In genomic region chr17:35710705-35711347, GRCm38 (mm10) we compare ENCODE assay signal across 9 mouse cellular contexts. TPM values are rescaled to one million over a fixed set of nuclear protein-coding genes. Genes with fewer than 3 reads are reported as not detected.
A peak's percentile ranks its signal among the peaks of the same experiment; 100 is the strongest.
DNase-seq lines count a peak whose midpoint lies in the region; ATAC-seq lines count a peak whose summit lies in the region.
"Had no signal": no experiment of that assay in that cellular context is flagged by ENCODE, and none has a peak within 500 bp of the region (broad histone marks: within the 10 kb centered on the region; RNA-seq: fewer than 3 reads in every experiment).

No protein-coding gene starts in this region.

- no peak overlapping the region for H3K4me2 ChIP-seq in liver, embryonic 13.5 days
- no peak overlapping the region for H3K4me2 ChIP-seq in embryonic facial prominence, embryonic 11.5 days (ENCODE audit: low read depth, low read length)
- H3K4me2 ChIP-seq in neural tube, embryonic 14.5 days (ENCODE audit: low read depth, low read length), result no peak overlapping the region

- H3K9me3 ChIP-seq in liver, embryonic 13.5 days (replicated peaks), result no peaks in the 10 kb centered on the region
- H3K9me3 ChIP-seq in embryonic facial prominence, embryonic 11.5 days (replicated peaks; ENCODE audit: control insufficient read depth, low read length), result no peaks in the 10 kb centered on the region
- no peaks in the 10 kb centered on the region for H3K9me3 ChIP-seq in neural tube, embryonic 14.5 days (ENCODE audit: control insufficient read depth, low read length)

- H3K27me3 ChIP-seq in liver, embryonic 13.5 days, result peaks cover 12% of the 10 kb centered on the region; the same call in 1 of the 2 replicates
- H3K27me3 ChIP-seq in embryonic facial prominence, embryonic 11.5 days (ENCODE audit: control insufficient read depth, insufficient read depth, low read length), result no peaks in the 10 kb centered on the region
- no peaks in the 10 kb centered on the region for H3K27me3 ChIP-seq in neural tube, embryonic 14.5 days (ENCODE audit: control insufficient read depth, insufficient read depth, low read length)
- H3K27me3 ChIP-seq: Patski had no signal

- no peak for DNase-seq in liver, embryonic 13.5 days
- DNase-seq in liver, result no peak
- DNase-seq in embryonic facial prominence, embryonic 11.5 days (ENCODE audit: low spot score), result peak; percentile 60
- DNase-seq in kidney, adult 11 months, result peak; percentile 89
- DNase-seq in layer of hippocampus, adult 9-11 months, result no peak
- no peak for DNase-seq in layer of hippocampus, adult 11-12 months (ENCODE audit: low spot score)
- DNase-seq in layer of hippocampus, adult 9-10 months (ENCODE audit: low spot score), result no peak

- 0 out of 2 replicates have a peak overlapping the region, but pooled peaks have one; percentile 39 for H3K27ac ChIP-seq in liver, embryonic 13.5 days
- no peak overlapping the region for H3K27ac ChIP-seq in embryonic facial prominence, embryonic 11.5 days (replicated peaks; ENCODE audit: low read depth, low read length)
- peak overlapping the region; percentile 18; the same call in 1 of the 2 replicates for H3K27ac ChIP-seq in neural tube, embryonic 14.5 days (ENCODE audit: low read depth, low read length)

- WGBS in liver, embryonic 13.5 days (ENCODE audit: insufficient replicate concordance), result 35% methylated on average over 8 of the region's 8 CpGs
- 46% methylated on average over 8 of the region's 8 CpGs for WGBS in embryonic facial prominence, embryonic 11.5 days
- 26% methylated on average over 8 of the region's 8 CpGs for WGBS in neural tube, embryonic 14.5 days

- H3K9ac ChIP-seq in liver, embryonic 13.5 days, result no peak overlapping the region
- H3K9ac ChIP-seq in embryonic facial prominence, embryonic 11.5 days (replicated peaks; ENCODE audit: low read length), result no peak overlapping the region
- H3K9ac ChIP-seq in neural tube, embryonic 14.5 days (replicated peaks; ENCODE audit: low read depth, low read length), result no peak overlapping the region

- no peak overlapping the region for H3K4me3 ChIP-seq in liver, embryonic 13.5 days (replicated peaks)
- no peak overlapping the region for H3K4me3 ChIP-seq in embryonic facial prominence, embryonic 11.5 days (ENCODE audit: low read depth, low read length)
- H3K4me3 ChIP-seq in neural tube, embryonic 14.5 days (ENCODE audit: low read depth, low read length), result no peak overlapping the region

- H3K4me1 ChIP-seq in liver, embryonic 13.5 days (replicated peaks), result peaks cover 7% of the 10 kb centered on the region; the same call in 1 of the 2 replicates
- H3K4me1 ChIP-seq in embryonic facial prominence, embryonic 11.5 days (ENCODE audit: control insufficient read depth, insufficient read depth, low read length), result no peaks in the 10 kb centered on the region
- H3K4me1 ChIP-seq in neural tube, embryonic 14.5 days (ENCODE audit: control insufficient read depth, insufficient read depth, low read length), result peaks cover 9% of the 10 kb centered on the region; the same call in 1 of the 2 replicates

- ATAC-seq in liver, embryonic 13.5 days (ENCODE audit: low read depth), result no peak
- peak; percentile 70; the same call in 1 of the 2 replicates for ATAC-seq in embryonic facial prominence, embryonic 11.5 days (replicated peaks; ENCODE audit: insufficient number of reproducible peaks, low FRiP score, low TSS enrichment, low read depth)
- peak; percentile 60; the same call in 1 of the 2 replicates for ATAC-seq in neural tube, embryonic 14.5 days (ENCODE audit: low read depth)
- ATAC-seq: Patski had no signal

- no peaks in the 10 kb centered on the region for H3K36me3 ChIP-seq in liver, embryonic 13.5 days
- H3K36me3 ChIP-seq in embryonic facial prominence, embryonic 11.5 days (replicated peaks; ENCODE audit: control insufficient read depth, insufficient read depth, low read depth, low read length), result no peaks in the 10 kb centered on the region
- no peaks in the 10 kb centered on the region for H3K36me3 ChIP-seq in neural tube, embryonic 14.5 days (ENCODE audit: control insufficient read depth, insufficient read depth, low read length)

RNA-seq across cellular contexts. Expression of gene Ddr1, which starts 6.4 kb away (rescaled TPM):
- polyA plus RNA-seq in liver, embryonic 13.5 days (2015; fragmentation: Nextera tagmentation; extraction: Ambion mirVana), result 2.9 and 3.7 TPM in 2 replicates
- 20.4 and 24.6 TPM in 2 replicates for polyA plus RNA-seq in embryonic facial prominence, embryonic 11.5 days (2014; fragmentation: Nextera tagmentation; extraction: Ambion mirVana)
- 48.6 and 65.6 TPM in 2 replicates for polyA plus RNA-seq in neural tube, embryonic 14.5 days (2014; fragmentation: Nextera tagmentation; extraction: Ambion mirVana)

RNA-seq across cellular contexts. Expression of gene Gtf2h4, which starts 37.3 kb away (rescaled TPM):
- polyA plus RNA-seq in liver, embryonic 13.5 days (2015; fragmentation: Nextera tagmentation; extraction: Ambion mirVana), result 31.9 and 33.9 TPM in 2 replicates
- 43.3 and 53.4 TPM in 2 replicates for polyA plus RNA-seq in embryonic facial prominence, embryonic 11.5 days (2014; fragmentation: Nextera tagmentation; extraction: Ambion mirVana)
- 20.7 and 21.0 TPM in 2 replicates for polyA plus RNA-seq in neural tube, embryonic 14.5 days (2014; fragmentation: Nextera tagmentation; extraction: Ambion mirVana)

RNA-seq across cellular contexts. Expression of gene Vars2, which starts 43.4 kb away (rescaled TPM):
- polyA plus RNA-seq in liver, embryonic 13.5 days (2015; fragmentation: Nextera tagmentation; extraction: Ambion mirVana), result 7.7 TPM in 2 replicates
- 9.1 and 10.4 TPM in 2 replicates for polyA plus RNA-seq in embryonic facial prominence, embryonic 11.5 days (2014; fragmentation: Nextera tagmentation; extraction: Ambion mirVana)
- polyA plus RNA-seq in neural tube, embryonic 14.5 days (2014; fragmentation: Nextera tagmentation; extraction: Ambion mirVana), result 10.7 and 11.7 TPM in 2 replicates

Comparison
In these comparisons a context has a peak if more than half of its experiments do, and no peak if none do; other contexts are left out.
1. DNase-seq: peak in embryonic facial prominence, embryonic 11.5 days (single experiment) and kidney, adult 11 months (single experiment); none in liver, embryonic 13.5 days (single experiment), liver (single experiment), layer of hippocampus, adult 9-11 months (single experiment), layer of hippocampus, adult 11-12 months (single experiment) and layer of hippocampus, adult 9-10 months (single experiment).